Mouse (Mus musculus) embryonic facial prominence, embryonic 14.5 days (tissue): ENCODE results near the gene Agap1. TPM values are rescaled to one million over a fixed set of nuclear protein-coding genes. Genes with fewer than 3 reads are reported as not detected.

ENCODE experiments used
- ATAC-seq: fragments of 200-750 bp; cut with Nextera tagmentation; 2 replicates; pipeline ENCODE4 v1.8.0; 2017; ENCODE audit warnings: low read depth, moderate number of reproducible peaks, moderate TSS enrichment
- DNase-seq: peaks from one replicate; pipeline ENCODE4 v3.0.0-alpha.2; 2015; ENCODE audit warnings: low spot score
- H3K27ac ChIP-seq: fragments of 300-500 bp; sonication (generic); replicated peaks from 2 replicates; pipeline ENCODE4 v1.5.1; 2014; ENCODE audit warnings: low read depth, mild to moderate bottlenecking, low read length, moderate library complexity
- H3K27me3 ChIP-seq: fragments of 300-500 bp; sonication (generic); replicated peaks from 2 replicates; pipeline ENCODE4 v1.6.1; 2014; ENCODE audit warnings: low read length; ENCODE audit not compliant: control insufficient read depth, insufficient read depth
- H3K36me3 ChIP-seq: fragments of 300-500 bp; sonication (generic); 2 replicates; pipeline ENCODE4 v1.6.1; 2014; ENCODE audit warnings: low read length, mixed read lengths; ENCODE audit not compliant: control insufficient read depth, insufficient read depth
- H3K4me1 ChIP-seq: fragments of 300-500 bp; sonication (generic); 2 replicates; pipeline ENCODE4 v1.6.1; 2014; ENCODE audit warnings: antibody characterized with exemption, low read length; ENCODE audit not compliant: control insufficient read depth, insufficient read depth
- H3K4me2 ChIP-seq: fragments of 300-500 bp; sonication (generic); 2 replicates; pipeline ENCODE4 v1.6.1; 2014; ENCODE audit warnings: low read depth, mild to moderate bottlenecking, low read length, moderate library complexity, mixed read lengths
- H3K4me3 ChIP-seq: fragments of 300-500 bp; sonication (generic); 2 replicates; pipeline ENCODE4 v1.5.1; 2014; ENCODE audit warnings: low read depth, mild to moderate bottlenecking, low read length
- H3K9ac ChIP-seq: fragments of 300-500 bp; sonication (generic); 2 replicates; pipeline ENCODE4 v1.6.1; 2014; ENCODE audit warnings: low read depth, mild to moderate bottlenecking, low read length, moderate library complexity, mixed read lengths
- H3K9me3 ChIP-seq: fragments of 300-500 bp; sonication (generic); 2 replicates; pipeline ENCODE4 v1.6.1; 2016; ENCODE audit warnings: low read length; ENCODE audit not compliant: control insufficient read depth
- WGBS: fragments of 180-500 bp; shearing (Covaris S2); extraction: QIAGEN DNeasy Blood & Tissue Kit; methylation state at CpG from one replicate; pipeline ENCODE4 v1.1.7; 2014; 5-methylcytosine and 5-hydroxymethylcytosine counted together
- polyA plus RNA-seq: library from polyadenylated mRNA; unstranded; fragments of >200 nt; fragmentation: Nextera tagmentation; extraction: Ambion mirVana; gene quantifications from 2 replicates; pipeline ENCODE4 v1.2.1, GENCODE M21; 2014

Agap1 gene
- polyA plus RNA-seq, 1 experiment from 2014 or later: 19.9 TPM

GRCm38 (mm10) chr1:89821822-89822221, 367.2 kb downstream of the Agap1 start:
- no peak for ATAC-seq
- H3K4me3 ChIP-seq: no peak overlapping the region
- H3K27ac ChIP-seq: no peak overlapping the region
- 73% methylated on average over 4 of the region's 4 CpGs for WGBS
- 0 out of 2 replicates have a peak, but pooled peaks cover 2% of the 10 kb centered on the region for H3K4me1 ChIP-seq
- no peaks in the 10 kb centered on the region for H3K27me3 ChIP-seq
- H3K9ac ChIP-seq: no peak overlapping the region
- no peak for DNase-seq
- no peaks in the 10 kb centered on the region for H3K36me3 ChIP-seq
- no peak overlapping the region for H3K4me2 ChIP-seq
- no peaks in the 10 kb centered on the region for H3K9me3 ChIP-seq

- Histone ChIP-seq H3K27me3 (no peaks in the 10 kb centered on the region), H3K9me3 (no peaks in the 10 kb centered on the region), H3K4me3 (no peak overlapping the region), H3K4me1 (no peaks in the 10 kb centered on the region), H3K27ac (no peak overlapping the region), H3K9ac (no peak overlapping the region), H3K4me2 (no peak overlapping the region), H3K36me3 (no peaks in the 10 kb centered on the region)
- WGBS: 52% methylated on average over 3 of the region's 3 CpGs
- ATAC-seq (no peak), DNase-seq (no peak)
Observed at GRCm38 (mm10) chr1:89822431-89822830, 367.8 kb downstream of the Agap1 start.

- H3K4me1 ChIP-seq: no peaks in the 10 kb centered on the region
- no peaks in the 10 kb centered on the region for H3K36me3 ChIP-seq
- no peak for DNase-seq
- H3K27me3 ChIP-seq: no peaks in the 10 kb centered on the region
- WGBS: 84% methylated on average over 7 of the region's 7 CpGs
- no peak for ATAC-seq
- H3K27ac ChIP-seq: no peak overlapping the region
- no peak overlapping the region for H3K9ac ChIP-seq
- no peak overlapping the region for H3K4me2 ChIP-seq
- no peaks in the 10 kb centered on the region for H3K9me3 ChIP-seq
- H3K4me3 ChIP-seq: no peak overlapping the region
Observed at GRCm38 (mm10) chr1:89823036-89823435, 368.4 kb downstream of the Agap1 start.

- no peak overlapping the region for H3K4me3 ChIP-seq
- DNase-seq (no peak), ATAC-seq (no peak)
- H3K9ac ChIP-seq: no peak overlapping the region
- H3K27ac ChIP-seq: no peak overlapping the region
- no peaks in the 10 kb centered on the region for H3K9me3 ChIP-seq
- WGBS: 60% methylated on average over 3 of the region's 3 CpGs
- no peaks in the 10 kb centered on the region for H3K4me1 ChIP-seq
- no peak overlapping the region for H3K4me2 ChIP-seq
- no peaks in the 10 kb centered on the region for H3K27me3 ChIP-seq
- H3K36me3 ChIP-seq: no peaks in the 10 kb centered on the region
Observed at GRCm38 (mm10) chr1:89827051-89827450, 372.4 kb downstream of the Agap1 start.

GRCm38 (mm10) chr1:89831095-89831494, 376.5 kb downstream of the Agap1 start:
- no peaks in the 10 kb centered on the region for H3K4me1 ChIP-seq
- H3K27ac ChIP-seq: no peak overlapping the region
- ATAC-seq (no peak), DNase-seq (no peak)
- no peaks in the 10 kb centered on the region for H3K9me3 ChIP-seq
- H3K4me3 ChIP-seq: no peak overlapping the region
- H3K4me2 ChIP-seq: no peak overlapping the region
- WGBS: 50% methylated on average over 1 of the region's 1 CpGs
- H3K27me3 ChIP-seq: no peaks in the 10 kb centered on the region
- no peaks in the 10 kb centered on the region; the same call in 1 of the 2 replicates for H3K36me3 ChIP-seq
- no peak overlapping the region for H3K9ac ChIP-seq

- 71% methylated on average over 9 of the region's 9 CpGs for WGBS
- Histone ChIP-seq H3K4me1 (peaks cover 21% of the 10 kb centered on the region), H3K4me2 (no peak overlapping the region), H3K27ac (no peak overlapping the region), H3K9ac (no peak overlapping the region), H3K4me3 (no peak overlapping the region), H3K27me3 (no peaks in the 10 kb centered on the region), H3K9me3 (no peaks in the 10 kb centered on the region), H3K36me3 (peaks cover 31% of the 10 kb centered on the region)
- ATAC-seq (no peak), DNase-seq (no peak)
Observed at GRCm38 (mm10) chr1:89844064-89844463, 389.5 kb downstream of the Agap1 start.

- no peak overlapping the region for H3K9ac ChIP-seq
- H3K9me3 ChIP-seq: no peaks in the 10 kb centered on the region
- WGBS: 63% methylated on average over 4 of the region's 4 CpGs
- H3K27ac ChIP-seq: peak overlapping the region; percentile 24; the same call in 1 of the 2 replicates
- no peak overlapping the region for H3K4me2 ChIP-seq
- no peak overlapping the region for H3K4me3 ChIP-seq
- H3K4me1 ChIP-seq: peaks cover 24% of the 10 kb centered on the region
- DNase-seq (no peak), ATAC-seq (no peak)
- no peaks in the 10 kb centered on the region for H3K27me3 ChIP-seq
- peaks cover 23% of the 10 kb centered on the region; the same call in 1 of the 2 replicates for H3K36me3 ChIP-seq
Observed at GRCm38 (mm10) chr1:89845487-89845886, 390.9 kb downstream of the Agap1 start.

- Histone ChIP-seq H3K4me1 (peaks cover 24% of the 10 kb centered on the region), H3K4me3 (no peak overlapping the region), H3K36me3 (peaks cover 19% of the 10 kb centered on the region; the same call in 1 of the 2 replicates), H3K27me3 (no peaks in the 10 kb centered on the region), H3K4me2 (no peak overlapping the region), H3K9ac (no peak overlapping the region), H3K27ac (0 out of 2 replicates have a peak overlapping the region, but pooled peaks have one; percentile 3), H3K9me3 (no peaks in the 10 kb centered on the region)
- peak; percentile 38; the same call in 1 of the 2 replicates for ATAC-seq
- 26% methylated on average over 9 of the region's 9 CpGs for WGBS
- peak; percentile 81 for DNase-seq
Observed at GRCm38 (mm10) chr1:89846148-89846547, 391.5 kb downstream of the Agap1 start.

GRCm38 (mm10) chr1:89848356-89849039, 393.9 kb downstream of the Agap1 start:
- 50% methylated on average over 17 of the region's 17 CpGs for WGBS
- Histone ChIP-seq H3K4me1 (peaks cover 24% of the 10 kb centered on the region), H3K36me3 (peaks cover 6% of the 10 kb centered on the region; the same call in 1 of the 2 replicates), H3K27me3 (no peaks in the 10 kb centered on the region), H3K4me3 (no peak overlapping the region), H3K4me2 (0 out of 2 replicates have a peak overlapping the region, but pooled peaks have one; percentile 31), H3K9me3 (no peaks in the 10 kb centered on the region), H3K9ac (no peak overlapping the region), H3K27ac (no peak overlapping the region)
- peak; percentile 38; the same call in 1 of the 2 replicates for ATAC-seq
- peak; percentile 51 for DNase-seq
